Mouse (Mus musculus) stomach, embryonic 15.5 days (tissue): Measurements from ENCODE around the gene Slc35f1. TPM values are rescaled to one million over a fixed set of nuclear protein-coding genes. Genes with fewer than 3 reads are reported as not detected.
A peak's percentile ranks its signal among the peaks of the same experiment; 100 is the strongest.

Experiments
- ATAC-seq: fragments of 200-750 bp; cut with Nextera tagmentation; 2 replicates; pipeline ENCODE4 v1.8.0; 2017; ENCODE audit warnings: low read depth, moderate number of reproducible peaks, moderate TSS enrichment; ENCODE audit not compliant: insufficient read depth, low FRiP score
- H3K27ac ChIP-seq: fragments of 300-500 bp; sonication (generic); 2 replicates; pipeline ENCODE4 v1.5.1; 2015; ENCODE audit warnings: mild to moderate bottlenecking, inconsistent platforms
- H3K27me3 ChIP-seq: fragments of 300-500 bp; sonication (generic); replicated peaks from 2 replicates; pipeline ENCODE4 v1.6.1; 2015; ENCODE audit warnings: inconsistent platforms
- H3K36me3 ChIP-seq: fragments of 300-500 bp; sonication (generic); 2 replicates; pipeline ENCODE4 v1.6.1; 2015; ENCODE audit warnings: inconsistent platforms
- H3K4me1 ChIP-seq: fragments of 300-500 bp; sonication (generic); 2 replicates; pipeline ENCODE4 v1.6.1; 2015; ENCODE audit warnings: inconsistent platforms
- H3K4me2 ChIP-seq: fragments of 300-500 bp; sonication (generic); 2 replicates; pipeline ENCODE4 v1.6.1; 2015; ENCODE audit warnings: mild to moderate bottlenecking, inconsistent platforms
- H3K4me3 ChIP-seq: fragments of 300-500 bp; sonication (generic); replicated peaks from 2 replicates; pipeline ENCODE4 v1.5.1; 2015; ENCODE audit warnings: inconsistent platforms
- H3K9ac ChIP-seq: fragments of 300-500 bp; sonication (generic); 2 replicates; pipeline ENCODE4 v1.6.1; 2015; ENCODE audit warnings: inconsistent platforms
- H3K9me3 ChIP-seq: fragments of 300-500 bp; sonication (generic); 2 replicates; pipeline ENCODE4 v1.6.1; 2016; ENCODE audit warnings: inconsistent platforms
- WGBS: fragments of 180-500 bp; shearing (Covaris S2); methylation state at CpG from one replicate; pipeline ENCODE4 v1.1.7; 2015; 5-methylcytosine and 5-hydroxymethylcytosine counted together
- polyA plus RNA-seq: library from polyadenylated mRNA; unstranded; fragments of >200 nt; fragmentation: Nextera tagmentation; extraction: Ambion mirVana; gene quantifications from 2 replicates; pipeline ENCODE4 v1.2.1, GENCODE M21; 2015

Gene Slc35f1
- polyA plus RNA-seq, 1 experiment from 2014 or later: 3.3 TPM

- H3K9ac ChIP-seq: no peak overlapping the region
- ATAC-seq: peak; percentile 43; the same call in 1 of the 2 replicates
- H3K27me3 ChIP-seq: no peaks in the 10 kb centered on the region
- WGBS: 18% methylated on average over 10 of the region's 10 CpGs
- H3K36me3 ChIP-seq: no peaks in the 10 kb centered on the region
- no peak overlapping the region for H3K27ac ChIP-seq
- 0 out of 2 replicates have a peak, but pooled peaks cover 2% of the 10 kb centered on the region for H3K4me1 ChIP-seq
- H3K4me2 ChIP-seq: no peak overlapping the region
- H3K9me3 ChIP-seq: no peaks in the 10 kb centered on the region
- no peak overlapping the region for H3K4me3 ChIP-seq
Observed at GRCm38 (mm10) chr10:52742671-52743379, 52.5 kb downstream of the Slc35f1 start.

- 0 out of 2 replicates have a peak, but pooled peaks cover 2% of the 10 kb centered on the region for H3K4me1 ChIP-seq
- H3K27ac ChIP-seq: no peak overlapping the region
- H3K36me3 ChIP-seq: no peaks in the 10 kb centered on the region
- WGBS: 90% methylated on average over 3 of the region's 3 CpGs
- no peaks in the 10 kb centered on the region for H3K9me3 ChIP-seq
- H3K4me3 ChIP-seq: no peak overlapping the region
- no peak overlapping the region for H3K4me2 ChIP-seq
- no peak for ATAC-seq
- H3K9ac ChIP-seq: no peak overlapping the region
- H3K27me3 ChIP-seq: no peaks in the 10 kb centered on the region
Observed at GRCm38 (mm10) chr10:52743831-52744230, 53.5 kb downstream of the Slc35f1 start.

GRCm38 (mm10) chr10:52748028-52748597, 57.8 kb downstream of the Slc35f1 start:
- H3K9me3 ChIP-seq: no peaks in the 10 kb centered on the region
- WGBS: 72% methylated on average over 4 of the region's 4 CpGs
- H3K27me3 ChIP-seq: no peaks in the 10 kb centered on the region
- ATAC-seq: no peak
- no peak overlapping the region for H3K4me2 ChIP-seq
- no peak overlapping the region for H3K4me3 ChIP-seq
- no peaks in the 10 kb centered on the region for H3K36me3 ChIP-seq
- H3K27ac ChIP-seq: no peak overlapping the region
- H3K4me1 ChIP-seq: no peaks in the 10 kb centered on the region
- no peak overlapping the region for H3K9ac ChIP-seq

GRCm38 (mm10) chr10:52755949-52756679, 65.8 kb downstream of the Slc35f1 start:
- H3K9me3 ChIP-seq: no peaks in the 10 kb centered on the region
- no peaks in the 10 kb centered on the region for H3K4me1 ChIP-seq
- H3K27ac ChIP-seq: no peak overlapping the region
- H3K27me3 ChIP-seq: no peaks in the 10 kb centered on the region
- H3K4me3 ChIP-seq: no peak overlapping the region
- H3K36me3 ChIP-seq: no peaks in the 10 kb centered on the region
- WGBS: 76% methylated on average over 13 of the region's 13 CpGs
- H3K9ac ChIP-seq: no peak overlapping the region
- H3K4me2 ChIP-seq: no peak overlapping the region
- no peak for ATAC-seq

GRCm38 (mm10) chr10:52757496-52758260, 67.3 kb downstream of the Slc35f1 start:
- H3K4me3 ChIP-seq: no peak overlapping the region
- no peaks in the 10 kb centered on the region for H3K9me3 ChIP-seq
- H3K27ac ChIP-seq: no peak overlapping the region
- 84% methylated on average over 4 of the region's 4 CpGs for WGBS
- no peaks in the 10 kb centered on the region for H3K36me3 ChIP-seq
- H3K9ac ChIP-seq: no peak overlapping the region
- no peak overlapping the region for H3K4me2 ChIP-seq
- no peaks in the 10 kb centered on the region for H3K27me3 ChIP-seq
- ATAC-seq: no peak
- H3K4me1 ChIP-seq: no peaks in the 10 kb centered on the region

- Histone ChIP-seq H3K4me1 (no peaks in the 10 kb centered on the region), H3K9me3 (no peaks in the 10 kb centered on the region), H3K9ac (no peak overlapping the region), H3K4me2 (no peak overlapping the region), H3K27me3 (no peaks in the 10 kb centered on the region), H3K36me3 (no peaks in the 10 kb centered on the region), H3K4me3 (no peak overlapping the region), H3K27ac (no peak overlapping the region)
- no peak for ATAC-seq
- WGBS: 28% methylated on average over 4 of the region's 4 CpGs
Observed at GRCm38 (mm10) chr10:52758589-52758988, 68.3 kb downstream of the Slc35f1 start.

GRCm38 (mm10) chr10:52760527-52760926, 70.2 kb downstream of the Slc35f1 start:
- Histone ChIP-seq H3K27me3 (no peaks in the 10 kb centered on the region), H3K4me2 (no peak overlapping the region), H3K36me3 (no peaks in the 10 kb centered on the region), H3K27ac (no peak overlapping the region), H3K9me3 (no peaks in the 10 kb centered on the region), H3K4me1 (no peaks in the 10 kb centered on the region), H3K4me3 (no peak overlapping the region), H3K9ac (no peak overlapping the region)
- 95% methylated on average over 1 of the region's 1 CpGs for WGBS
- no peak for ATAC-seq

GRCm38 (mm10) chr10:52779926-52780485, 89.7 kb downstream of the Slc35f1 start:
- no peaks in the 10 kb centered on the region for H3K9me3 ChIP-seq
- no peaks in the 10 kb centered on the region for H3K27me3 ChIP-seq
- H3K27ac ChIP-seq: 0 out of 2 replicates have a peak overlapping the region, but pooled peaks have one; percentile 21
- no peak overlapping the region for H3K4me2 ChIP-seq
- no peaks in the 10 kb centered on the region for H3K36me3 ChIP-seq
- ATAC-seq: peak; percentile 66; the same call in 1 of the 2 replicates
- no peaks in the 10 kb centered on the region for H3K4me1 ChIP-seq
- H3K4me3 ChIP-seq: no peak overlapping the region
- 30% methylated on average over 4 of the region's 4 CpGs for WGBS
- H3K9ac ChIP-seq: no peak overlapping the region

GRCm38 (mm10) chr10:52787075-52787474, 96.7 kb downstream of the Slc35f1 start:
- H3K9ac ChIP-seq: no peak overlapping the region
- H3K36me3 ChIP-seq: no peaks in the 10 kb centered on the region
- no peak overlapping the region for H3K27ac ChIP-seq
- H3K9me3 ChIP-seq: no peaks in the 10 kb centered on the region
- ATAC-seq: no peak
- 85% methylated on average over 2 of the region's 2 CpGs for WGBS
- H3K27me3 ChIP-seq: no peaks in the 10 kb centered on the region
- H3K4me1 ChIP-seq: no peaks in the 10 kb centered on the region
- no peak overlapping the region for H3K4me2 ChIP-seq
- H3K4me3 ChIP-seq: no peak overlapping the region

- H3K9ac ChIP-seq: no peak overlapping the region
- H3K4me3 ChIP-seq: no peak overlapping the region
- no peaks in the 10 kb centered on the region for H3K9me3 ChIP-seq
- H3K27ac ChIP-seq: no peak overlapping the region
- no peak overlapping the region for H3K4me2 ChIP-seq
- WGBS: 83% methylated on average over 6 of the region's 6 CpGs
- H3K4me1 ChIP-seq: no peaks in the 10 kb centered on the region
- no peaks in the 10 kb centered on the region for H3K36me3 ChIP-seq
- no peak for ATAC-seq
- no peaks in the 10 kb centered on the region for H3K27me3 ChIP-seq
Observed at GRCm38 (mm10) chr10:52791560-52791959, 101.2 kb downstream of the Slc35f1 start.

GRCm38 (mm10) chr10:52797454-52797853, 107.1 kb downstream of the Slc35f1 start:
- no peaks in the 10 kb centered on the region for H3K27me3 ChIP-seq
- 80% methylated on average over 4 of the region's 4 CpGs for WGBS
- H3K4me1 ChIP-seq: no peaks in the 10 kb centered on the region
- no peak overlapping the region for H3K4me2 ChIP-seq
- no peaks in the 10 kb centered on the region for H3K9me3 ChIP-seq
- no peak overlapping the region for H3K9ac ChIP-seq
- no peak for ATAC-seq
- H3K27ac ChIP-seq: no peak overlapping the region
- H3K36me3 ChIP-seq: no peaks in the 10 kb centered on the region
- no peak overlapping the region for H3K4me3 ChIP-seq
